Mouse (Mus musculus): Measurements from ENCODE around the gene Gng2.

GRCm38 (mm10) chr14:19905615-19906014, 71.8 kb downstream of the Gng2 start:
- TF ChIP-seq POLR2A (IDR thresholded peaks at IDR 0.05; ENCODE audit: insufficient read depth, low read length), result no peak
- no peak for TF ChIP-seq CTCF (IDR thresholded peaks at IDR 0.05; ENCODE audit: low read depth, low read length)
- no peak for TF ChIP-seq EP300 (IDR thresholded peaks at IDR 0.05; ENCODE audit: insufficient read depth, low read depth, low read length)

Data from ES-Bruce4 (cell line).